Mouse (Mus musculus): ENCODE data around the gene Gm49342. TPM values are rescaled to one million over a fixed set of nuclear protein-coding genes. Genes with fewer than 3 reads are reported as not detected.

Gene Gm49342
- polyA plus RNA-seq, 1 experiment from 2014 or later: not detected

- no peak within 1 kb of the TSS for H3K27ac ChIP-seq
- H3K36me3 ChIP-seq: no peaks in the 10 kb centered on the region
- no peak for ATAC-seq (ENCODE audit: low FRiP score, low read depth)
- H3K9me3 ChIP-seq: no peaks in the 10 kb centered on the region
- no peak within 1 kb of the TSS for H3K4me3 ChIP-seq
- no peaks in the 10 kb centered on the region for H3K27me3 ChIP-seq (replicated peaks)
- 90% methylated on average over 8 of the region's 8 CpGs for WGBS
- H3K4me2 ChIP-seq (replicated peaks): no peak within 1 kb of the TSS
- no peaks in the 10 kb centered on the region for H3K4me1 ChIP-seq
- H3K9ac ChIP-seq: no peak within 1 kb of the TSS
These were observed 63.0 kb downstream of the Gm49342 start, which contains the start of gene Rnase10 for GRCm38 (mm10) chr14:51007152-51007801. Gene Rnase10, plus strand, starts transcription at chr14:51007751.

- WGBS: 82% methylated on average over 13 of the region's 13 CpGs
These were observed 63.8 kb downstream of the Gm49342 start for GRCm38 (mm10) chr14:51007914-51008713.

GRCm38 (mm10) chr14:51008781-51009180 lies 64.5 kb downstream of the Gm49342 start:
- Histone ChIP-seq H3K27me3 (replicated peaks) (no peaks in the 10 kb centered on the region), H3K4me1 (no peaks in the 10 kb centered on the region), H3K4me3 (no peak overlapping the region), H3K4me2 (replicated peaks) (no peak overlapping the region), H3K9ac (no peak overlapping the region), H3K36me3 (no peaks in the 10 kb centered on the region), H3K9me3 (no peaks in the 10 kb centered on the region), H3K27ac (no peak overlapping the region)
- ATAC-seq (ENCODE audit: low FRiP score, low read depth): no peak
- 91% methylated on average over 4 of the region's 4 CpGs for WGBS

More at GRCm38 (mm10) chr14:51007914-51008713, 63.8 kb downstream of the Gm49342 start:
- no peak for ATAC-seq (ENCODE audit: low FRiP score, low read depth)
- Histone ChIP-seq H3K9me3 (no peaks in the 10 kb centered on the region), H3K9ac (no peak overlapping the region), H3K4me3 (no peak overlapping the region), H3K4me2 (replicated peaks) (no peak overlapping the region), H3K36me3 (no peaks in the 10 kb centered on the region), H3K27ac (no peak overlapping the region), H3K4me1 (no peaks in the 10 kb centered on the region), H3K27me3 (replicated peaks) (no peaks in the 10 kb centered on the region)

- Histone ChIP-seq H3K4me1 (no peaks in the 10 kb centered on the region), H3K9ac (no peak overlapping the region), H3K27ac (no peak overlapping the region), H3K36me3 (no peaks in the 10 kb centered on the region), H3K4me2 (replicated peaks) (no peak overlapping the region), H3K27me3 (replicated peaks) (no peaks in the 10 kb centered on the region), H3K9me3 (no peaks in the 10 kb centered on the region), H3K4me3 (no peak overlapping the region)
- 84% methylated on average over 6 of the region's 6 CpGs for WGBS
- ATAC-seq (ENCODE audit: low FRiP score, low read depth): no peak
These were observed 65.3 kb downstream of the Gm49342 start for GRCm38 (mm10) chr14:51009572-51009971.

Other genes starting within 250 kb of the Gm49342 start
- not detected in 2 replicates for gene Olfr748, start 237.1 kb upstream of the Gm49342 start, polyA plus RNA-seq (2016; fragmentation: Nextera tagmentation; extraction: Ambion mirVana)
- gene Olfr749, start 199.4 kb upstream of the Gm49342 start, polyA plus RNA-seq (2016; fragmentation: Nextera tagmentation; extraction: Ambion mirVana): not detected in 2 replicates
- 102 and 110 TPM in 2 replicates for gene Ttc5, start 159.0 kb upstream of the Gm49342 start, polyA plus RNA-seq (2016; fragmentation: Nextera tagmentation; extraction: Ambion mirVana)
- not detected in 2 replicates for gene Ccnb1ip1, start 136.8 kb upstream of the Gm49342 start, polyA plus RNA-seq (2016; fragmentation: Nextera tagmentation; extraction: Ambion mirVana)
- gene Parp2, start 136.7 kb upstream of the Gm49342 start, polyA plus RNA-seq (2016; fragmentation: Nextera tagmentation; extraction: Ambion mirVana): 51.3 and 58.6 TPM in 2 replicates
- gene Tep1, start 74.0 kb upstream of the Gm49342 start, polyA plus RNA-seq (2016; fragmentation: Nextera tagmentation; extraction: Ambion mirVana): 5.8 and 5.9 TPM in 2 replicates
- gene Klhl33, start 47.0 kb upstream of the Gm49342 start, polyA plus RNA-seq (2016; fragmentation: Nextera tagmentation; extraction: Ambion mirVana): 0.47 and 0.81 TPM in 2 replicates
- gene Osgep, start 19.6 kb upstream of the Gm49342 start, polyA plus RNA-seq (2016; fragmentation: Nextera tagmentation; extraction: Ambion mirVana): 120 and 129 TPM in 2 replicates
- 272 and 279 TPM in 2 replicates for gene Apex1, start 19.5 kb upstream of the Gm49342 start, polyA plus RNA-seq (2016; fragmentation: Nextera tagmentation; extraction: Ambion mirVana)
- 80.0 and 87.1 TPM in 2 replicates for gene Pip4p1, start 13.7 kb upstream of the Gm49342 start, polyA plus RNA-seq (2016; fragmentation: Nextera tagmentation; extraction: Ambion mirVana)
- 38.6 and 39.9 TPM in 2 replicates for gene Pnp, start 13.4 kb upstream of the Gm49342 start, polyA plus RNA-seq (2016; fragmentation: Nextera tagmentation; extraction: Ambion mirVana)
- 0.28 and 0.29 TPM in 2 replicates for gene Pnp2, start 11.5 kb downstream of the Gm49342 start, polyA plus RNA-seq (2016; fragmentation: Nextera tagmentation; extraction: Ambion mirVana)
- not detected in 2 replicates for gene Rnase10, start 63.2 kb downstream of the Gm49342 start, polyA plus RNA-seq (2016; fragmentation: Nextera tagmentation; extraction: Ambion mirVana)
- not detected in 2 replicates for gene Rnase9, start 97.4 kb downstream of the Gm49342 start, polyA plus RNA-seq (2016; fragmentation: Nextera tagmentation; extraction: Ambion mirVana)
- not detected in 2 replicates for gene Rnase11, start 105.6 kb downstream of the Gm49342 start, polyA plus RNA-seq (2016; fragmentation: Nextera tagmentation; extraction: Ambion mirVana)
- not detected in 2 replicates for gene Rnase12, start 113.1 kb downstream of the Gm49342 start, polyA plus RNA-seq (2016; fragmentation: Nextera tagmentation; extraction: Ambion mirVana)
- not detected in 2 replicates for gene Olfr750, start 129.9 kb downstream of the Gm49342 start, polyA plus RNA-seq (2016; fragmentation: Nextera tagmentation; extraction: Ambion mirVana)
- gene Rnase4, start 146.6 kb downstream of the Gm49342 start, polyA plus RNA-seq (2016; fragmentation: Nextera tagmentation; extraction: Ambion mirVana): 11.6 and 14.5 TPM in 2 replicates
- gene Ang, start 146.6 kb downstream of the Gm49342 start, polyA plus RNA-seq (2016; fragmentation: Nextera tagmentation; extraction: Ambion mirVana): 3.1 and 4.2 TPM in 2 replicates
- not detected in 2 replicates for gene Eddm3b, start 169.9 kb downstream of the Gm49342 start, polyA plus RNA-seq (2016; fragmentation: Nextera tagmentation; extraction: Ambion mirVana)
- 0.11 and 0.24 TPM in 2 replicates for gene Rnase6, start 179.4 kb downstream of the Gm49342 start, polyA plus RNA-seq (2016; fragmentation: Nextera tagmentation; extraction: Ambion mirVana)
- gene Rnase1, start 202.3 kb downstream of the Gm49342 start, polyA plus RNA-seq (2016; fragmentation: Nextera tagmentation; extraction: Ambion mirVana): 0.39 TPM in 1 of 2 replicates, not detected in the other
- not detected in 2 replicates for gene Rnase2b, start 217.7 kb downstream of the Gm49342 start, polyA plus RNA-seq (2016; fragmentation: Nextera tagmentation; extraction: Ambion mirVana)